Comparison of ENCODE assay signal across 20 mouse cellular contexts in genomic region chr11:56343083-56343482, GRCm38 (mm10).
DNase-seq lines count a peak whose midpoint lies in the region; ATAC-seq and TF ChIP-seq lines count a peak whose summit lies in the region.
"Had no signal": no experiment of that assay in that cellular context is flagged by ENCODE, and none has a peak within 500 bp of the region (broad histone marks: within the 10 kb centered on the region; RNA-seq: fewer than 3 reads in every experiment).

No protein-coding gene starts in this region.

- no peaks in the 10 kb centered on the region for H3K27me3 ChIP-seq in forebrain, embryonic 15.5 days
- H3K27me3 ChIP-seq in forebrain, embryonic 10.5 days (ENCODE audit: poor library complexity, severe bottlenecking) = no peaks in the 10 kb centered on the region
- H3K27me3 ChIP-seq in forebrain, postnatal 0 days (ENCODE audit: insufficient read depth, low read length) = no peaks in the 10 kb centered on the region
- H3K27me3 ChIP-seq in forebrain, embryonic 12.5 days = no peaks in the 10 kb centered on the region
- H3K27me3 ChIP-seq in hindbrain, embryonic 13.5 days = no peaks in the 10 kb centered on the region
- H3K27me3 ChIP-seq: embryonic facial prominence, embryonic 13.5 days; embryonic facial prominence, embryonic 15.5 days had no signal

- no peaks in the 10 kb centered on the region for H3K9me3 ChIP-seq in forebrain, embryonic 15.5 days
- H3K9me3 ChIP-seq in forebrain, embryonic 10.5 days = no peaks in the 10 kb centered on the region
- H3K9me3 ChIP-seq in forebrain, postnatal 0 days (ENCODE audit: low read length) = no peaks in the 10 kb centered on the region
- no peaks in the 10 kb centered on the region for H3K9me3 ChIP-seq in forebrain, embryonic 12.5 days
- H3K9me3 ChIP-seq in hindbrain, embryonic 13.5 days = no peaks in the 10 kb centered on the region
- H3K9me3 ChIP-seq: embryonic facial prominence, embryonic 13.5 days; embryonic facial prominence, embryonic 15.5 days had no signal

- intact Hi-C loops in left cerebral cortex, postnatal 36 days (cut with DNase I) = no loop called here

- no peak overlapping the region for H3K4me3 ChIP-seq in forebrain, embryonic 15.5 days
- no peak overlapping the region for H3K4me3 ChIP-seq in forebrain, embryonic 10.5 days
- no peak overlapping the region for H3K4me3 ChIP-seq in forebrain, postnatal 0 days (ENCODE audit: low read depth, low read length)
- H3K4me3 ChIP-seq in forebrain, embryonic 12.5 days (replicated peaks) = no peak overlapping the region
- no peak overlapping the region for H3K4me3 ChIP-seq in hindbrain, embryonic 13.5 days
- H3K4me3 ChIP-seq: embryonic facial prominence, embryonic 13.5 days; embryonic facial prominence, embryonic 15.5 days; erythroblast, embryonic 14.5 days had no signal

- no peaks in the 10 kb centered on the region for H3K4me1 ChIP-seq in forebrain, embryonic 15.5 days
- H3K4me1 ChIP-seq in forebrain, embryonic 10.5 days = peaks cover 11% of the 10 kb centered on the region; the same call in 1 of the 2 replicates
- H3K4me1 ChIP-seq in forebrain, postnatal 0 days (ENCODE audit: insufficient read depth) = 0 out of 2 replicates have a peak, but pooled peaks cover 4% of the 10 kb centered on the region
- no peaks in the 10 kb centered on the region for H3K4me1 ChIP-seq in forebrain, embryonic 12.5 days
- no peaks in the 10 kb centered on the region for H3K4me1 ChIP-seq in hindbrain, embryonic 13.5 days (replicated peaks)
- H3K4me1 ChIP-seq: embryonic facial prominence, embryonic 13.5 days; embryonic facial prominence, embryonic 15.5 days had no signal

- no peak overlapping the region for H3K4me2 ChIP-seq in forebrain, embryonic 15.5 days (replicated peaks)
- H3K4me2 ChIP-seq in forebrain, postnatal 0 days (ENCODE audit: low read depth) = no peak overlapping the region
- no peak overlapping the region for H3K4me2 ChIP-seq in forebrain, embryonic 12.5 days
- no peak overlapping the region for H3K4me2 ChIP-seq in hindbrain, embryonic 13.5 days
- H3K4me2 ChIP-seq: embryonic facial prominence, embryonic 13.5 days; embryonic facial prominence, embryonic 15.5 days had no signal

- no peak for TF ChIP-seq CTCF in forebrain, postnatal 0 days (IDR thresholded peaks at IDR 0.05; ENCODE audit: low read depth)
- TF ChIP-seq CTCF in brain, embryonic 14.5 days (IDR thresholded peaks at IDR 0.05; ENCODE audit: borderline replicate concordance, extremely low read depth, insufficient read depth, insufficient read length) = no peak

- H3K9ac ChIP-seq in forebrain, embryonic 15.5 days (replicated peaks) = no peak overlapping the region
- no peak overlapping the region for H3K9ac ChIP-seq in forebrain, postnatal 0 days
- no peak overlapping the region for H3K9ac ChIP-seq in forebrain, embryonic 12.5 days
- no peak overlapping the region for H3K9ac ChIP-seq in hindbrain, embryonic 13.5 days
- H3K9ac ChIP-seq: embryonic facial prominence, embryonic 13.5 days; embryonic facial prominence, embryonic 15.5 days had no signal

- WGBS in forebrain, embryonic 15.5 days = 53% methylated on average over 5 of the region's 5 CpGs
- WGBS in forebrain, embryonic 10.5 days = 87% methylated on average over 5 of the region's 5 CpGs
- 46% methylated on average over 5 of the region's 5 CpGs for WGBS in forebrain, postnatal 0 days
- 70% methylated on average over 5 of the region's 5 CpGs for WGBS in forebrain, embryonic 12.5 days
- WGBS in hindbrain, embryonic 13.5 days = 90% methylated on average over 5 of the region's 5 CpGs

- H3K36me3 ChIP-seq in forebrain, embryonic 15.5 days = no peaks in the 10 kb centered on the region
- no peaks in the 10 kb centered on the region for H3K36me3 ChIP-seq in forebrain, embryonic 10.5 days (replicated peaks)
- no peaks in the 10 kb centered on the region for H3K36me3 ChIP-seq in forebrain, postnatal 0 days (ENCODE audit: insufficient read depth)
- no peaks in the 10 kb centered on the region for H3K36me3 ChIP-seq in forebrain, embryonic 12.5 days (replicated peaks)
- H3K36me3 ChIP-seq in hindbrain, embryonic 13.5 days = no peaks in the 10 kb centered on the region
- H3K36me3 ChIP-seq: embryonic facial prominence, embryonic 13.5 days; embryonic facial prominence, embryonic 15.5 days had no signal

- no peak for TF ChIP-seq POLR2A in brain, embryonic 14.5 days (IDR thresholded peaks at IDR 0.05; ENCODE audit: borderline replicate concordance, extremely low read depth, insufficient read depth, insufficient read length, poor library complexity, severe bottlenecking)

- H3K27ac ChIP-seq in forebrain, embryonic 15.5 days (replicated peaks) = no peak overlapping the region
- no peak overlapping the region for H3K27ac ChIP-seq in forebrain, embryonic 10.5 days
- H3K27ac ChIP-seq in forebrain, postnatal 0 days (ENCODE audit: low read depth, low read length) = no peak overlapping the region
- no peak overlapping the region for H3K27ac ChIP-seq in forebrain, embryonic 12.5 days
- no peak overlapping the region for H3K27ac ChIP-seq in hindbrain, embryonic 13.5 days
- H3K27ac ChIP-seq: embryonic facial prominence, embryonic 13.5 days; embryonic facial prominence, embryonic 15.5 days had no signal

- ATAC-seq in forebrain, embryonic 15.5 days (replicated peaks) = 0 out of 2 replicates have a peak, but pooled peaks have one; percentile 32
- ATAC-seq in forebrain, postnatal 0 days = peak; percentile 82
- ATAC-seq in forebrain, embryonic 12.5 days (ENCODE audit: low FRiP score) = no peak
- no peak for ATAC-seq in hindbrain, embryonic 13.5 days (ENCODE audit: low FRiP score)

- no peak for DNase-seq in forebrain, embryonic 10.5 days (ENCODE audit: extremely low spot score, low spot score)
- peak; percentile 31 for DNase-seq in forebrain, postnatal 0 days
- DNase-seq in brain, embryonic 14.5 days (ENCODE audit: low read depth) = peak; percentile 62
- DNase-seq in left cerebral cortex, postnatal 36 days (ENCODE audit: low spot score in 2 of 2) = no peak
- DNase-seq: adrenal gland, adult 2 months; adrenal gland, postnatal 10 days; adrenal gland, postnatal 25 days; cerebellum, adult 11 months; cerebellum, adult 18-20 months; cerebellum, adult 8-10 months; cerebellum, adult 9-11 months; cerebellum, postnatal 14 days; cerebellum, postnatal 36 days; embryo, embryonic 11 days had no signal

Comparison
In these comparisons a context has a peak if more than half of its experiments do, and no peak if none do; other contexts are left out.
1. ATAC-seq: peak in forebrain, embryonic 15.5 days (single experiment) and forebrain, postnatal 0 days (single experiment); none in forebrain, embryonic 12.5 days (single experiment) and hindbrain, embryonic 13.5 days (single experiment).
2. DNase-seq: peak in forebrain, postnatal 0 days (single experiment) and brain, embryonic 14.5 days (single experiment); none in forebrain, embryonic 10.5 days (single experiment) and left cerebral cortex, postnatal 36 days (0 of 2).